Mouse (Mus musculus) liver, postnatal 0 days (tissue): ENCODE data around the gene Rnf186.

Experiments used
- CTCF ChIP-seq: sonication (generic); IDR thresholded peaks from 2 replicates; pipeline ENCODE4 v1.5.1; 2016; ENCODE audit warnings: antibody characterized with exemption, low read depth
- EP300 ChIP-seq: IDR thresholded peaks from 2 replicates; pipeline ENCODE4 v1.6.1; 2016; ENCODE audit warnings: antibody characterized with exemption, low read depth, mild to moderate bottlenecking

DNA sequence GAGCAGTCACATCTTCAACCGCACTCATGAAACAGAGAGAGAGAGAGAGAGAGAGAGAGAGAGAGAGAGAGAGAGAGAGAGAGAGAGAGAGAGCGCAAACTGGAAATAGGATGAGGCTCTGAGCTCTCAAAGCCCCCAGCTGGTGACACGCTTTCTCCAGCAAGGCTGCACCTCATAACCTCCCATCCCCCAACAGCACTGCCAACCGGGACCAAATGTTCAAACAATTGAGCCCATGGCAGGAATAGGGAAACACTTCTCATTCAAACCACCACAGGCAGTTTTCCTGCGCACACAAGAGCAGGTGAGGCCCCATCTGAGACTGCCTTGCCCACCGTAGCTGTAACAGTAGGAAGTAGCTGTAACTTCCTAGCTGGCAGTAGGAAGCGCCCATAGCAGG, 25.5 kb upstream of the Rnf186 start:
- TF ChIP-seq CTCF (no peak), EP300 (no peak)
